Mouse (Mus musculus): ENCODE results near the gene Slc30a2.

DNA sequence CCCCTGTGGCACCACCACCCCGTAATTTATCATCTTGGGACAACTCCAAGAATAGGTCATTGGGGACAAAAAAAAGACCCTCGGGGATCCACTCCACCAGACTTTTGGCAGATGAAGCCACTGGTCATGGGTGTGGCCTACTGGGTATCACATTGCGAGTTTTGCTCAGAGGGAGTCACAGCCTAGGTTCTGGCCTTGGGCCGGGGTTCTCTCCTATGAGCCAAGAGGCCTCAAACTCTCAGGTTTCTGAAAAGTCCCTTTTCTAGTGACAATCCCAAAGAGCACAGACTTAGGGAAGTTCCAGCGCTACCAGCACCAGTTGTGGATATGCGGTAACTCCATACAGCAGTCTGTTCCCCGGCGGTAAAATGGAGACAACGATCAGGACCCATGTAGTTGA is 32.3 kb upstream of the Slc30a2 start:
- TF ChIP-seq POLR2A (IDR thresholded peaks at IDR 0.05; ENCODE audit: low read depth, low read length): no peak
- no peak for TF ChIP-seq CTCF (conservative IDR thresholded peaks at IDR 0.05; ENCODE audit: insufficient read depth, insufficient read length, low read depth, low read length)
